Mouse (Mus musculus) stomach, postnatal 0 days (tissue): Measurements from ENCODE around the gene Prkce. TPM values are rescaled to one million over a fixed set of nuclear protein-coding genes. Genes with fewer than 3 reads are reported as not detected.

Source experiments
- ATAC-seq: fragments of 200-750 bp; cut with Nextera tagmentation; 2 replicates; pipeline ENCODE4 v1.8.0; 2017; ENCODE audit not compliant: low FRiP score, low TSS enrichment
- DNase-seq: peaks from one replicate; pipeline ENCODE4 v3.0.0-alpha.2; 2016; ENCODE audit warnings: low spot score
- H3K27ac ChIP-seq: fragments of 300-500 bp; sonication (generic); replicated peaks from 2 replicates; pipeline ENCODE4 v1.5.1; 2014; ENCODE audit warnings: mild to moderate bottlenecking, control low read depth
- H3K27me3 ChIP-seq: fragments of 300-500 bp; sonication (generic); 2 replicates; pipeline ENCODE4 v1.6.1; 2014; ENCODE audit warnings: low read length; ENCODE audit not compliant: control insufficient read depth, insufficient read depth
- H3K36me3 ChIP-seq: fragments of 300-500 bp; sonication (generic); 2 replicates; pipeline ENCODE4 v1.6.1; 2014; ENCODE audit warnings: low read length, mixed read lengths; ENCODE audit not compliant: control insufficient read depth, insufficient read depth
- H3K4me1 ChIP-seq: fragments of 300-500 bp; sonication (generic); replicated peaks from 2 replicates; pipeline ENCODE4 v1.6.1; 2014; ENCODE audit warnings: antibody characterized with exemption; ENCODE audit not compliant: control insufficient read depth, insufficient read depth
- H3K4me2 ChIP-seq: fragments of 300-500 bp; sonication (generic); replicated peaks from 2 replicates; pipeline ENCODE4 v1.6.1; 2014; ENCODE audit warnings: low read depth, mild to moderate bottlenecking, control low read depth, moderate library complexity
- H3K4me3 ChIP-seq: fragments of 300-500 bp; sonication (generic); 2 replicates; pipeline ENCODE4 v1.5.1; 2014; ENCODE audit warnings: low read depth, low read length, control low read depth
- H3K9ac ChIP-seq: fragments of 300-500 bp; sonication (generic); 2 replicates; pipeline ENCODE4 v1.6.1; 2014; ENCODE audit warnings: mild to moderate bottlenecking, low read length, control low read depth, mixed read lengths
- H3K9me3 ChIP-seq: fragments of 300-500 bp; sonication (generic); 2 replicates; pipeline ENCODE4 v1.6.1; 2016; ENCODE audit warnings: low read length; ENCODE audit not compliant: control insufficient read depth
- CTCF ChIP-seq: IDR thresholded peaks from 2 replicates; pipeline ENCODE4 v1.5.1; 2016; ENCODE audit warnings: antibody characterized with exemption, low read depth, mild to moderate bottlenecking, moderate library complexity
- EP300 ChIP-seq: optimal IDR thresholded peaks from 2 replicates; pipeline ENCODE3; 2016; ENCODE audit warnings: antibody characterized with exemption
- WGBS: fragments of 180-500 bp; shearing (Covaris S2); extraction: QIAGEN DNeasy Blood & Tissue Kit; methylation state at CpG from one replicate; pipeline ENCODE4 v1.1.7; 2014; 5-methylcytosine and 5-hydroxymethylcytosine counted together
- polyA plus RNA-seq: library from polyadenylated mRNA; unstranded; fragments of >200 nt; fragmentation: Nextera tagmentation; extraction: Ambion mirVana; gene quantifications from 2 replicates; pipeline ENCODE4 v1.2.1, GENCODE M21; 2015

The Prkce gene
- polyA plus RNA-seq, 1 experiment from 2014 or later, result 3.4 TPM

GRCm38 (mm10) chr17:86494895-86495294, 327.3 kb downstream of the Prkce start:
- no peak overlapping the region for H3K27ac ChIP-seq
- H3K4me2 ChIP-seq, result no peak overlapping the region
- H3K4me1 ChIP-seq, result no peaks in the 10 kb centered on the region
- 44% methylated on average over 6 of the region's 6 CpGs for WGBS
- no peaks in the 10 kb centered on the region for H3K27me3 ChIP-seq
- H3K9me3 ChIP-seq, result no peaks in the 10 kb centered on the region
- no peaks in the 10 kb centered on the region for H3K36me3 ChIP-seq
- H3K9ac ChIP-seq, result no peak overlapping the region
- no peak for DNase-seq
- no peak for ATAC-seq
- no peak for TF ChIP-seq CTCF
- no peak for TF ChIP-seq EP300
- H3K4me3 ChIP-seq, result no peak overlapping the region

DNA sequence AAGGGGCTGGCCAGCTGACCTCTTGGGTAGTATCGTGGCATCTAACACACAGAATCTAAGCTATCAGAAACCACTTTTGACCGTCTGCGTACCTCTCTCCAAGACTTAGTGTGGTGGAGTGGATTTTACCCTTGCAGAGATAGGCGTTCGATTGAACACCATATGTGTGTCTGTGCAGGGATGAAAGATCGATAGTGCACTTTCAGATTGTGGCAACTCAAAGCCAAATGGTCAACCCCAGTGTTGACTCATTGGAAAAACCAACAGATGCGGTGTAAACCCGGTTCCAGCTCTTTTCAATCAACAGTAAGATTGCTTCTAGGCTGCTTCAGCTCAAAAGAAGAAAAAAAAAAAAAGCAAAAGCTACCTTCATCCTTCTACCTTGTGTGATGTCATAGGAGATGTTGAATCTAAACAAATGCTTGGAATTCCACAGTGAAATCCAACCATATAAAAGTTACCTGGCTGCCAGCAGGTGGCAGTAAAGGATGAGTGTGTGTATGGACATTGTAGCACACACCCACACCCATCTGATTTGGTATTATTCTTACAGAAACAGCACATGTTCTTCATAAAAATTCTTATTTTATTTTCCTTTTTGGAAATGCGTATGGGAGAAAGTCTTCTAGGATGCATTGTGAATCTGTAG, 328.7 kb downstream of the Prkce start:
- DNase-seq (peak; percentile 50), ATAC-seq (peak; percentile 38; the same call in 1 of the 2 replicates)
- H3K4me3 ChIP-seq, result no peak overlapping the region
- WGBS, result 79% methylated on average over 9 of the region's 9 CpGs
- TF ChIP-seq CTCF (peak; percentile 87), EP300 (no peak)
- no peak overlapping the region for H3K27ac ChIP-seq
- no peaks in the 10 kb centered on the region for H3K9me3 ChIP-seq
- no peaks in the 10 kb centered on the region for H3K4me1 ChIP-seq
- no peaks in the 10 kb centered on the region for H3K36me3 ChIP-seq
- H3K27me3 ChIP-seq, result no peaks in the 10 kb centered on the region
- H3K4me2 ChIP-seq, result no peak overlapping the region
- H3K9ac ChIP-seq, result no peak overlapping the region

GRCm38 (mm10) chr17:86497302-86497701, 329.7 kb downstream of the Prkce start:
- no peaks in the 10 kb centered on the region for H3K36me3 ChIP-seq
- no peak for ATAC-seq

GRCm38 (mm10) chr17:86499359-86500045, 331.9 kb downstream of the Prkce start:
- H3K4me1 ChIP-seq, result no peaks in the 10 kb centered on the region
- H3K4me2 ChIP-seq, result no peak overlapping the region
- TF ChIP-seq CTCF (no peak), EP300 (no peak)
- no peaks in the 10 kb centered on the region for H3K27me3 ChIP-seq
- peak overlapping the region; percentile 19; the same call in 1 of the 2 replicates for H3K27ac ChIP-seq
- no peaks in the 10 kb centered on the region for H3K9me3 ChIP-seq
- DNase-seq (no peak), ATAC-seq (0 out of 2 replicates have a peak, but pooled peaks have one; percentile 45)
- no peak overlapping the region for H3K4me3 ChIP-seq
- H3K9ac ChIP-seq, result no peak overlapping the region
- no peaks in the 10 kb centered on the region for H3K36me3 ChIP-seq
- 51% methylated on average over 15 of the region's 15 CpGs for WGBS

More at GRCm38 (mm10) chr17:86497302-86497701, 329.7 kb downstream of the Prkce start:
- Histone ChIP-seq H3K4me2 (no peak overlapping the region), H3K27ac (no peak overlapping the region), H3K9ac (no peak overlapping the region), H3K9me3 (no peaks in the 10 kb centered on the region), H3K27me3 (no peaks in the 10 kb centered on the region), H3K4me1 (no peaks in the 10 kb centered on the region), H3K4me3 (no peak overlapping the region)
- WGBS, result 87% methylated on average over 4 of the region's 4 CpGs
- no peak for TF ChIP-seq EP300
- TF ChIP-seq CTCF, result no peak
- DNase-seq, result no peak

GRCm38 (mm10) chr17:86501393-86501792, 333.8 kb downstream of the Prkce start:
- H3K27me3 ChIP-seq, result no peaks in the 10 kb centered on the region
- no peaks in the 10 kb centered on the region for H3K36me3 ChIP-seq
- H3K4me1 ChIP-seq, result no peaks in the 10 kb centered on the region
- H3K4me2 ChIP-seq, result no peak overlapping the region
- H3K4me3 ChIP-seq, result no peak overlapping the region
- H3K9ac ChIP-seq, result no peak overlapping the region
- ATAC-seq, result no peak
- H3K9me3 ChIP-seq, result no peaks in the 10 kb centered on the region
- TF ChIP-seq CTCF (no peak), EP300 (no peak)
- no peak for DNase-seq
- H3K27ac ChIP-seq, result no peak overlapping the region
- whole genome bisulfite sequencing, result 85% methylated on average over 4 of the region's 4 CpGs
